Mouse (Mus musculus): ENCODE results near the gene Ptpre. TPM values are rescaled to one million over a fixed set of nuclear protein-coding genes. Genes with fewer than 3 reads are reported as not detected.
"Not testable (repeated sequence)": the region's sequence is repeated elsewhere in the genome, so short reads cannot be mapped to it uniquely, and the experiment has no call there.

Ptpre gene
- polyA plus RNA-seq, 1 experiment, result not detected

- WGBS, result 84% methylated on average over 5 of the region's 5 CpGs
- TF ChIP-seq CTCF (IDR thresholded peaks at IDR 0.05; ENCODE audit: insufficient read depth, low read depth, low read length), result no peak
- TF ChIP-seq POLR2A (IDR thresholded peaks at IDR 0.05; ENCODE audit: insufficient read depth, low read depth, low read length), result no peak
- Histone ChIP-seq H3K27ac (ENCODE audit: insufficient read depth, low read depth, low read length) (no peak overlapping the region), H3K4me3 (ENCODE audit: insufficient read depth, low read depth, low read length) (no peak overlapping the region), H3K4me1 (ENCODE audit: control insufficient read depth, insufficient read depth, low read length) (no peaks in the 10 kb centered on the region)
Observed at GRCm38 (mm10) chr7:135566013-135566412, 28.7 kb downstream of the Ptpre start.

- 78% methylated on average over 1 of the region's 1 CpGs for WGBS
- no peak for TF ChIP-seq CTCF (IDR thresholded peaks at IDR 0.05; ENCODE audit: insufficient read depth, low read depth, low read length)
- no peak for TF ChIP-seq POLR2A (IDR thresholded peaks at IDR 0.05; ENCODE audit: insufficient read depth, low read depth, low read length)
- Histone ChIP-seq H3K4me1 (ENCODE audit: control insufficient read depth, insufficient read depth, low read length) (peaks cover 5% of the 10 kb centered on the region; the same call in 1 of the 2 replicates), H3K27ac (ENCODE audit: insufficient read depth, low read depth, low read length) (no peak overlapping the region), H3K4me3 (ENCODE audit: insufficient read depth, low read depth, low read length) (no peak overlapping the region)
Observed at GRCm38 (mm10) chr7:135567582-135567981, 30.3 kb downstream of the Ptpre start.

DNA sequence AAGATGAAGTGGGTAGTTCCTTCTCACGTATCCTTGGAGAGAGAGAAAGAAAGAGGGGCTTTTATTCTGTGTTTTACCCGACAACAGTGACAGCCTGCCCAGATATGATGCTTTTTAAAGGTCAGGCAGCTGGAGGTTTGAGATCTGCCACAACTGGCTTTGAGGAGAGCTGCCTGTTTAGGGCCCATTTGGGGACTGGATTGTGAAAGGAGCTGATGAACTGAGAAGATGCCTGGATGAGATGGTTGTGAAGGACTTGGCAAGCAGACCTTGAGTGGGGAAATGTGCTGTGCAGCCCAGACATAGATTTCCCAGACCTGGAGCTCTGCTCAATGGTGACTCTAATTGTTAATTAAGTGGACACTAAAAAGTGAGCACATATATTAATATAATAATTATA, 31.3 kb downstream of the Ptpre start:
- H3K4me3 ChIP-seq (ENCODE audit: insufficient read depth, low read depth, low read length), result no peak overlapping the region
- 86% methylated on average over 2 of the region's 2 CpGs for WGBS
- H3K27ac ChIP-seq (ENCODE audit: insufficient read depth, low read depth, low read length), result no peak overlapping the region
- H3K4me1 ChIP-seq (ENCODE audit: control insufficient read depth, insufficient read depth, low read length), result peaks cover 5% of the 10 kb centered on the region; the same call in 1 of the 2 replicates
- TF ChIP-seq POLR2A (IDR thresholded peaks at IDR 0.05; ENCODE audit: insufficient read depth, low read depth, low read length) (no peak), CTCF (IDR thresholded peaks at IDR 0.05; ENCODE audit: insufficient read depth, low read depth, low read length) (no peak)

DNA sequence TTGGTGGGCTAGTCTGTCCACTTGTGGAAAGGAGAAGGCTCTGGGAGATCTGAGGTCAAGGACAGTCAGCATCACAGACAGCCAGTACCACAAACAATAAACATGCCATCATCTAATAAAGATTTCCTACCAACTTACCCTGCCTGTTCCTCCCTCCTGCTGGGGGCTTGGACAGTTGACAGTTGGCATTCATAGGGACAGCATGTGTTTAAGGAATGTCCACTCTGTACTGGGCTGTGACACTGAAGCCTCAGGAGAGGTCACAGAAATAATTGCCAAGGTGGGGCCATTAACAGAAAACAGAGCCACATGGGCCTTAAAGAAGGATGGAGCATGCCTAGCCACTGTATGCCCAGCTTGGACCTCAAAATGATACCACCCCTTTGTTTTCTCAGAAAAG, 34.1 kb downstream of the Ptpre start:
- Histone ChIP-seq H3K27ac (ENCODE audit: insufficient read depth, low read depth, low read length) (no peak overlapping the region), H3K4me1 (ENCODE audit: control insufficient read depth, insufficient read depth, low read length) (peaks cover 5% of the 10 kb centered on the region; the same call in 1 of the 2 replicates), H3K4me3 (ENCODE audit: insufficient read depth, low read depth, low read length) (no peak overlapping the region)
- TF ChIP-seq CTCF (IDR thresholded peaks at IDR 0.05; ENCODE audit: insufficient read depth, low read depth, low read length) (no peak), POLR2A (IDR thresholded peaks at IDR 0.05; ENCODE audit: insufficient read depth, low read depth, low read length) (no peak)

DNA sequence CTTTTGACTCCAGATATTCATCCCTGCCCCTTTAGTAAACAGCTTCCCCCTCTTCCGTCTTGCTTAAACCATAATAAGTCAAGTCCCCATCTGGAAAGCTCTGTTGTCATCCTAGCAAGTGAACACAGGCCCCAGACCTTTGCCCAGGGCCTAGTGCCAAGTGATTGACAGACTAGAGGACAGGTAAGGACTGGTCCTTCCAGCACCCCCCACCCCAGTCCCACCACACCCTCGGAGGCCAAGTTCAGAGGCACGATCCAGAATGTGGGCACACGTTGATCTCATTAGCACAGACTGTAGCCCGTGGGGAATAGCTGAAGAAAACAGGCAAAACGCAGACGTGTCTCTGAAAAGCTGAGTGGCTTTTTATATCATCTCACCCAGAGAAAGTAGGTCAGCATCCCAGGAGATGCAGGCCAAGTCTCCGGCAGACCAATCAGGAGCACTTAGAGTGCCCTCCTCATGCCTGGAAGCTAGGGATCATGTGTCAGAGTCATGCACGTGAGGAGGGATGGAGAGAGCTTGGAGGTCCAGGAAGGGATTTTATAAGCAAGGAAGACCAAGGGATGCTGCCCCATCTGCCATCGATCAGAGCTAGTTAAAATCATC, 34.8 kb downstream of the Ptpre start:
- TF ChIP-seq POLR2A (IDR thresholded peaks at IDR 0.05; ENCODE audit: insufficient read depth, low read depth, low read length), result no peak
- TF ChIP-seq CTCF (IDR thresholded peaks at IDR 0.05; ENCODE audit: insufficient read depth, low read depth, low read length), result no peak
- H3K4me1 ChIP-seq (ENCODE audit: control insufficient read depth, insufficient read depth, low read length), result peaks cover 5% of the 10 kb centered on the region; the same call in 1 of the 2 replicates
- 57% methylated on average over 10 of the region's 10 CpGs for WGBS
- H3K4me3 ChIP-seq (ENCODE audit: insufficient read depth, low read depth, low read length), result no peak overlapping the region
- H3K27ac ChIP-seq (ENCODE audit: insufficient read depth, low read depth, low read length), result no peak overlapping the region

GRCm38 (mm10) chr7:135575319-135576069, 38.2 kb downstream of the Ptpre start:
- 90% methylated on average over 7 of the region's 7 CpGs for WGBS
- H3K27ac ChIP-seq (ENCODE audit: insufficient read depth, low read depth, low read length); H3K4me1 ChIP-seq (ENCODE audit: control insufficient read depth, insufficient read depth, low read length); H3K4me3 ChIP-seq (ENCODE audit: insufficient read depth, low read depth, low read length): not testable (repeated sequence)

DNA sequence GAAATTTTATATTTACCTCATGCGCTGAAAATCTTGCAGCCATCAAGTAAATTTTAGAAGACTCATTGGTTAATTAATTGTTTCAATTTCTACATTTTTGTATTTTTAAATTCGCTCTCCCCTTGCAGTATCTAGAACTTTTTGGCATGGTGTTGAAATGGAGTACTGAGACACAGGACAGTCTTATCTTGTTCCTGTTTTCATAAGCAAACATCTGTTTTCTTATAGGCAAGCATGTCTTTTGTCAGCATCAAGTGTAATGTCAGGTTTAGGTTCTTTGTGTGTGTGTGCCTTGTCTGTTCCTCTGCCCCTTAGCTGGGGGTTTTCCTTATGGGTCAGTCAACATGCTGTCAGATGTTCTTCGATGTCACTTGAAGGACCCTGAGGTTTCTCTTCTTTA, 39.0 kb downstream of the Ptpre start:
- 93% methylated on average over 3 of the region's 3 CpGs for WGBS
- H3K4me3 ChIP-seq (ENCODE audit: insufficient read depth, low read depth, low read length), result no peak overlapping the region
- no peak overlapping the region for H3K27ac ChIP-seq (ENCODE audit: insufficient read depth, low read depth, low read length)
- TF ChIP-seq CTCF (IDR thresholded peaks at IDR 0.05; ENCODE audit: insufficient read depth, low read depth, low read length) (no peak), POLR2A (IDR thresholded peaks at IDR 0.05; ENCODE audit: insufficient read depth, low read depth, low read length) (no peak)
- H3K4me1 ChIP-seq (ENCODE audit: control insufficient read depth, insufficient read depth, low read length), result peaks cover 5% of the 10 kb centered on the region; the same call in 1 of the 2 replicates

DNA sequence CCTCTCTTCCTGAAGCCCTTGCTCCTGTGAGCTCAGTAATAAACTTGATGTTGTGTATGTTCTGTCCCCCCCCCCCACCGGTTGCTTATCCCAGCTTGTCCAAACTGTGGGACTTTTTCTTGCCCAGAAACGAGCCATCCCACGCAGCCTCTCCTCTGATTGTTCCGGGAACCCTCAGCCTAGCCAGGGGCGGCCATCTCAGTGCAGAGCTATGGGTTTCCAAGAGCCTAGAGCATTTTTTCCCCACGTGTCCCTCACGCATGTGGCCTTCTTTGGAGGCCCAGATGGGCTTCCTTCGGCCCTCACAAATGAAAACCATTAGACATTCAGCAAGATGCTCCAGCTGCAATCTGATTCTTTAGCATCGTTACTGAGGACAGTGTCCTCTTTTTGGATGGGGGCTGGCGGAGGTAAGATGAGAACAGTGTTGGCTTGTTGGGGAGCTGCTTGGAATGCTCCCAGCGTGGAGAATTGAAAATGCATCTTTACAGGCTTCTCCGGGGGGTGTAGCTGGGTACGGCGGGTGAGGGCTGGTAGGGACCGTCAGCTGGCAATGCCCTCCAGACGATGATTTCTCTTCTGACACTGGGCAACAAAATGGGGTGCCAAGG, 41.5 kb downstream of the Ptpre start:
- peaks cover 2% of the 10 kb centered on the region; the same call in 1 of the 2 replicates for H3K4me1 ChIP-seq (ENCODE audit: control insufficient read depth, insufficient read depth, low read length)
- H3K27ac ChIP-seq (ENCODE audit: insufficient read depth, low read depth, low read length), result no peak overlapping the region
- 79% methylated on average over 16 of the region's 16 CpGs for WGBS
- TF ChIP-seq POLR2A (IDR thresholded peaks at IDR 0.05; ENCODE audit: insufficient read depth, low read depth, low read length), result no peak
- no peak for TF ChIP-seq CTCF (IDR thresholded peaks at IDR 0.05; ENCODE audit: insufficient read depth, low read depth, low read length)
- H3K4me3 ChIP-seq (ENCODE audit: insufficient read depth, low read depth, low read length), result no peak overlapping the region

Data from olfactory bulb, adult 2 months (tissue).